Mouse (Mus musculus) heart, embryonic 16.5 days (tissue): Measurements from ENCODE around the gene Scd1. TPM values are rescaled to one million over a fixed set of nuclear protein-coding genes. Genes with fewer than 3 reads are reported as not detected.
"Not testable (repeated sequence)": the region's sequence is repeated elsewhere in the genome, so short reads cannot be mapped to it uniquely, and the experiment has no call there.

ENCODE experiments used
- ATAC-seq: fragments of 200-750 bp; cut with Nextera tagmentation; replicated peaks from 2 replicates; pipeline ENCODE4 v1.8.0; 2017; ENCODE audit warnings: moderate number of reproducible peaks; ENCODE audit not compliant: insufficient read depth, low FRiP score; ENCODE audit errors: extremely low read depth
- H3K27ac ChIP-seq: fragments of 300-500 bp; sonication (generic); 2 replicates; pipeline ENCODE4 v1.5.1; 2014; ENCODE audit warnings: mild to moderate bottlenecking, low read length, control low read depth, moderate library complexity
- H3K27me3 ChIP-seq: fragments of 300-500 bp; sonication (generic); 2 replicates; pipeline ENCODE4 v1.6.1; 2014; ENCODE audit warnings: low read length, mixed read lengths; ENCODE audit not compliant: control insufficient read depth, insufficient read depth
- H3K36me3 ChIP-seq: fragments of 300-500 bp; sonication (generic); 2 replicates; pipeline ENCODE4 v1.6.1; 2014; ENCODE audit not compliant: control insufficient read depth, insufficient read depth
- H3K4me1 ChIP-seq: fragments of 300-500 bp; sonication (generic); 2 replicates; pipeline ENCODE4 v1.6.1; 2014; ENCODE audit warnings: low read length, mixed read lengths; ENCODE audit not compliant: control insufficient read depth, insufficient read depth
- H3K4me2 ChIP-seq: fragments of 300-500 bp; sonication (generic); 2 replicates; pipeline ENCODE4 v1.6.1; 2014; ENCODE audit warnings: low read depth, mild to moderate bottlenecking, control low read depth, low read length
- H3K4me3 ChIP-seq: fragments of 300-500 bp; sonication (generic); 2 replicates; pipeline ENCODE4 v1.5.1; 2014; ENCODE audit warnings: mild to moderate bottlenecking, control low read depth, low read length
- H3K9ac ChIP-seq: fragments of 300-500 bp; sonication (generic); 2 replicates; pipeline ENCODE4 v1.6.1; 2014; ENCODE audit warnings: low read length, control low read depth
- H3K9me3 ChIP-seq: fragments of 300-500 bp; sonication (generic); replicated peaks from 2 replicates; pipeline ENCODE4 v1.6.1; 2016; ENCODE audit warnings: low read length; ENCODE audit not compliant: control insufficient read depth
- WGBS: fragments of 180-500 bp; shearing (Covaris S2); extraction: QIAGEN DNeasy Blood & Tissue Kit; methylation state at CpG from one replicate; pipeline ENCODE4 v1.1.7; 2014; 5-methylcytosine and 5-hydroxymethylcytosine counted together
- polyA plus RNA-seq: library from polyadenylated mRNA; unstranded; fragments of >200 nt; fragmentation: Nextera tagmentation; extraction: Ambion mirVana; gene quantifications from 2 replicates; pipeline ENCODE4 v1.2.1, GENCODE M21; 2015

The Scd1 gene
- polyA plus RNA-seq, 1 experiment from 2014 or later, result 1.2 TPM

GRCm38 (mm10) chr19:44379090-44379489 is 28.6 kb downstream of the Scd1 start:
- Histone ChIP-seq H3K36me3 (no peaks in the 10 kb centered on the region), H3K4me2 (no peak overlapping the region)
- no peak for ATAC-seq

DNA sequence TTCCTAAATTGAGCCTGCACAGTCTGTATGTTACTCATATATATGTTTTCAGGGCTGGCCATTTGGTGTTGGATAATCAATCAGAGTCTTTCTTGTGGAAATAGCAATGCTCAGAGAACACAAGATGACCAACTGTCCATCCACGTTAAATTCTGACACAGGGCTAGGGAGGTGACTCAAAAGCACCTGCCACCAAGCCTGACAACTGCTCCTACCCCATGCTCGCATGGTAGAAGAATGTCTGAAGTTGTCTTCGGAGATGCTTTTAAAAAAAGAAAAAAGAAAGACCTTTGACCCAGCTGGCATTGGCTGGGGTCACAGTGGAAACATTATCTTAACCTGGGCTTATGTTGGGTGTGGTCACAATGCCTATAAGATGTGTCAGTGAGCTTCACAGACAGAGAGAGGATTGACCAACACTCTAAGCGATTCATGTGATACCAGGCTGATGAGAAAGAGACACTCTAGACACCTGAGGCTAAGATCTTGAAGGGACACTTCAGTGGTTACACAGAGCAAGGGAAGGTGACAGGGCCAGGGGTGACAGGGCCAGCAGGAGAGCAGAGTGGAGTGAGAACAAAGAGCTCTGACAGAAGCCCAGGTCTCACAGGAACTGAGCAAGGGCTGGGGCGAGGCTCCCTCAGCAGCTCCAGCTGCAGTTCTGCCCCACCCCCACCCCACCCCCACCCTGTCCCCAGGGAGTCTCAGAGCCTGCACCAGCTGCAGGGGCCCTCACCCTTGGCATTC is 29.9 kb downstream of the Scd1 start:
- H3K4me3 ChIP-seq, result no peak overlapping the region
- H3K27me3 ChIP-seq, result no peaks in the 10 kb centered on the region
- H3K4me2 ChIP-seq, result no peak overlapping the region
- H3K4me1 ChIP-seq, result no peaks in the 10 kb centered on the region
- H3K9ac ChIP-seq, result no peak overlapping the region
- no peaks in the 10 kb centered on the region for H3K36me3 ChIP-seq
- no peak overlapping the region for H3K27ac ChIP-seq
- ATAC-seq, result no peak; the same call in 1 of the 2 replicates
- 42% methylated on average over 5 of the region's 5 CpGs for WGBS
- no peaks in the 10 kb centered on the region for H3K9me3 ChIP-seq

More at GRCm38 (mm10) chr19:44379090-44379489, 28.6 kb downstream of the Scd1 start:
- Histone ChIP-seq H3K27me3 (no peaks in the 10 kb centered on the region), H3K9me3 (no peaks in the 10 kb centered on the region), H3K27ac (no peak overlapping the region), H3K4me3 (no peak overlapping the region), H3K4me1 (no peaks in the 10 kb centered on the region), H3K9ac (no peak overlapping the region)

DNA sequence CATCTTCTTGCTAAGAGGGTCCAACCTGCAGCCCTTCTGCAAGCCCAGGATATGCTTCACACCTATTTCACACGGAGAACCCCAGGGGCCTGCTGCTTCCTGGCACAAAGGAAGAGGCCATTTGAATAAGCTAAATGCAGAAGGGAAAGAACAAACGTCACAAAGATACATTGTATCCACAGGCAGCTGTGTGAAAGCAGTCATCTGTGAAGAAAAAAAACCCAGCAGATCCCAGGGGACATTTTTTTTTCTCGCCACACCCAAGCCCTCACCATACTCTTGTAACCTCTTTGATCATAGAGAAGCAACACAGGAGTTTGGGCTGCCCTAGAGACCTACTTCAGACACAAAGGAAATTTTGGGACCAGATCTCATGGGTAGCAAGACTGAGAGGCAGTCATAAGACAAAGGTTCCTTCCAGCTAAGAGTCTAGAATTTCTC is 31.1 kb downstream of the Scd1 start:
- WGBS, result 40% methylated on average over 3 of the region's 3 CpGs

GRCm38 (mm10) chr19:44372969-44373368 is 34.7 kb downstream of the Scd1 start:
- Histone ChIP-seq H3K9ac (no peak overlapping the region), H3K27ac (no peak overlapping the region), H3K9me3 (no peaks in the 10 kb centered on the region), H3K4me3 (no peak overlapping the region), H3K36me3 (no peaks in the 10 kb centered on the region), H3K27me3 (no peaks in the 10 kb centered on the region), H3K4me1 (no peaks in the 10 kb centered on the region), H3K4me2 (no peak overlapping the region)
- peak; percentile 78 for ATAC-seq
- WGBS, result 16% methylated on average over 6 of the region's 6 CpGs

More for the DNA sequence above, 31.1 kb downstream of the Scd1 start:
- H3K9ac ChIP-seq, result no peak overlapping the region
- no peaks in the 10 kb centered on the region for H3K36me3 ChIP-seq
- H3K9me3 ChIP-seq, result no peaks in the 10 kb centered on the region
- H3K4me3 ChIP-seq, result no peak overlapping the region
- H3K4me2 ChIP-seq, result no peak overlapping the region
- H3K27ac ChIP-seq, result no peak overlapping the region
- no peaks in the 10 kb centered on the region for H3K27me3 ChIP-seq
- no peaks in the 10 kb centered on the region for H3K4me1 ChIP-seq
- no peak for ATAC-seq

DNA sequence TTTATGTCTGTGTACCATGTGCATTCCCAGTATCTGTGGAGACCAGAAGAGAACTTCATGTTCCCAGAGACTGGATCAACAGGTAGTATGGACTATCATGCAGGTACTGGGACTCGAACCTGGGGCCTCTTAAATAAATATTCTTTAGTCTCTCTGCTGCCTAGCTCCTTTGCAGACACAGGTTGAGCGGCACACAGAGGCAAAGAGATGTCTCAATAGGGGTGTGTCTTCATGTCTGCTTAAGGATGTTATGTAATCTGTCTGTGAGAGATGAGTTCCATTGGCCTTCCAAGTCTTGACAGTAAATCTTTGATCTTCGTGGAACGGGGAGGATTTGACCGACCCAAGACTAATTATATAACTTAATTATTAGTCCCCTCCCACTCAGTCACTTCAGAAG is 37.4 kb downstream of the Scd1 start:
- Histone ChIP-seq H3K4me3 (no peak overlapping the region), H3K27me3 (no peaks in the 10 kb centered on the region), H3K27ac (no peak overlapping the region), H3K4me1 (no peaks in the 10 kb centered on the region), H3K4me2 (no peak overlapping the region), H3K36me3 (no peaks in the 10 kb centered on the region), H3K9me3 (no peaks in the 10 kb centered on the region), H3K9ac (no peak overlapping the region)
- 69% methylated on average over 5 of the region's 5 CpGs for WGBS
- no peak for ATAC-seq

GRCm38 (mm10) chr19:44369371-44369770 is 38.3 kb downstream of the Scd1 start:
- H3K27ac ChIP-seq, result no peak overlapping the region
- H3K9me3 ChIP-seq, result no peaks in the 10 kb centered on the region
- H3K4me2 ChIP-seq, result no peak overlapping the region
- 62% methylated on average over 8 of the region's 8 CpGs for WGBS
- H3K9ac ChIP-seq, result no peak overlapping the region
- H3K36me3 ChIP-seq, result no peaks in the 10 kb centered on the region
- ATAC-seq, result no peak
- no peaks in the 10 kb centered on the region for H3K27me3 ChIP-seq
- no peaks in the 10 kb centered on the region for H3K4me1 ChIP-seq
- H3K4me3 ChIP-seq, result no peak overlapping the region

DNA sequence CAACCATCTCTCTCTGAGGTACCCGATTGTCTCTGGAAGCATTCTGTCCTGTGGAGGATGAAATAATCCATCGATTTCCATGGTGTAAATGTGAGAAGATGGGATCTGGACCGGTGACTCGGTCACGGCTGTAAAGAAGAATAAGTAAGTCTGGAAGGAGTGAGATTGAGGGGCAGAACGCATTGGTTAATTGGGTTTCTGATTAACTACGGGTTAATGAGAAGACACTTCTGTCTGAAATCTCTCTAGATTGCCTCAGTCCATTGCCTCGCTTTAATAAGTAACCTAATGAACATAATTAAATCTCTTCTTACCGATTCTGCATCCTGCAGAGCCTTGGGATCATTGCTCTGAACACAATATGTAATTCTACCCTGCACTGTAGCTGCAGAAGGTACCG is 40.6 kb downstream of the Scd1 start:
- not testable (repeated sequence) for H3K4me2 ChIP-seq, H3K36me3 ChIP-seq, H3K4me1 ChIP-seq, ATAC-seq, H3K27ac ChIP-seq, H3K9ac ChIP-seq, H3K9me3 ChIP-seq, H3K4me3 ChIP-seq, H3K27me3 ChIP-seq
- 86% methylated on average over 7 of the region's 10 CpGs for WGBS

GRCm38 (mm10) chr19:44365733-44366132 is 41.9 kb downstream of the Scd1 start:
- no peak overlapping the region for H3K9ac ChIP-seq
- no peaks in the 10 kb centered on the region for H3K27me3 ChIP-seq
- no peak for ATAC-seq
- no peak overlapping the region for H3K4me2 ChIP-seq
- no peaks in the 10 kb centered on the region for H3K36me3 ChIP-seq
- H3K4me3 ChIP-seq, result no peak overlapping the region
- WGBS, result 89% methylated on average over 4 of the region's 4 CpGs
- no peaks in the 10 kb centered on the region for H3K9me3 ChIP-seq
- no peak overlapping the region for H3K27ac ChIP-seq
- peaks cover 5% of the 10 kb centered on the region; the same call in 1 of the 2 replicates for H3K4me1 ChIP-seq

DNA sequence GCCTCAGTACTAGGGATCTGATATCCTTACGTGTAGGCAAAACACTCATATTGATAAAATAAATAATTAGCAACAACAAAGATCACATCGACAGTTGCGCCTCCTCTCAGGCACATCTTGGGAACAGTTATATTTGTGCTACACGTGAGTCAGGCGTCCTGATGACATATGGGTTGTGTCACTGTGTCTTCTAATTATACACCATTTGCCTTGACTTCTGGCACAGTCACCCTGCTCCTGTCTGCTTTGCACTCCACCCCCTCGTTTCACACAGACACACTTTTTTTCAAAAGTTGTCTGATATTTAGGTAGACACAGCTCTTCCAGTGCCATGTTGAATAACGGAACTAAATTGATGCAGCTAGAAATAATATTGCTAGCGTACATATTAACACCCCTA is 43.6 kb downstream of the Scd1 start:
- Histone ChIP-seq H3K27me3 (no peaks in the 10 kb centered on the region), H3K4me3 (no peak overlapping the region), H3K9me3 (no peaks in the 10 kb centered on the region), H3K9ac (no peak overlapping the region), H3K36me3 (no peaks in the 10 kb centered on the region), H3K4me1 (peaks cover 5% of the 10 kb centered on the region; the same call in 1 of the 2 replicates), H3K4me2 (no peak overlapping the region), H3K27ac (no peak overlapping the region)
- no peak for ATAC-seq
- WGBS, result 62% methylated on average over 8 of the region's 8 CpGs
